Mouse (Mus musculus): ENCODE data around the gene Ckm.
A peak's percentile ranks its signal among the peaks of the same experiment; 100 is the strongest.

Gene Ckm

GRCm38 (mm10) chr7:19432475-19432874 lies 27.9 kb downstream of the Ckm start:
- ATAC-seq (ENCODE audit: low TSS enrichment): no peak

- ATAC-seq (ENCODE audit: low TSS enrichment): no peak
These were observed 31.7 kb downstream of the Ckm start for GRCm38 (mm10) chr7:19436276-19436675.

- ATAC-seq (ENCODE audit: low TSS enrichment): no peak
These were observed 32.5 kb downstream of the Ckm start for GRCm38 (mm10) chr7:19437048-19437447.

- ATAC-seq (ENCODE audit: low TSS enrichment): no peak
These were observed 37.0 kb downstream of the Ckm start for GRCm38 (mm10) chr7:19441448-19442091.

GRCm38 (mm10) chr7:19443344-19443743 lies 38.8 kb downstream of the Ckm start:
- peak; percentile 59; the same call in 1 of the 2 replicates for ATAC-seq (ENCODE audit: low TSS enrichment)

GRCm38 (mm10) chr7:19444801-19445200 lies 40.2 kb downstream of the Ckm start:
- ATAC-seq (ENCODE audit: low TSS enrichment): no peak

- peak; percentile 62 for ATAC-seq (ENCODE audit: low TSS enrichment)
These were observed 43.1 kb downstream of the Ckm start for GRCm38 (mm10) chr7:19447689-19448088.

GRCm38 (mm10) chr7:19449165-19449564 lies 44.6 kb downstream of the Ckm start:
- ATAC-seq (ENCODE audit: low TSS enrichment): no peak

GRCm38 (mm10) chr7:19455186-19455585 lies 50.6 kb downstream of the Ckm start:
- ATAC-seq (ENCODE audit: low TSS enrichment): no peak

- no peak for ATAC-seq (ENCODE audit: low TSS enrichment)
These were observed 51.4 kb downstream of the Ckm start for GRCm38 (mm10) chr7:19455819-19456495.

- no peak for ATAC-seq (ENCODE audit: low TSS enrichment)
These were observed 52.1 kb downstream of the Ckm start for GRCm38 (mm10) chr7:19456628-19457027.

- ATAC-seq (ENCODE audit: low TSS enrichment): peak; percentile 16; the same call in 1 of the 2 replicates
These were observed 53.0 kb downstream of the Ckm start for GRCm38 (mm10) chr7:19457414-19458071.

- no peak for ATAC-seq (ENCODE audit: low TSS enrichment)
These were observed 53.5 kb downstream of the Ckm start for GRCm38 (mm10) chr7:19458072-19458486.

GRCm38 (mm10) chr7:19458591-19459111 lies 54.1 kb downstream of the Ckm start, which contains the start of gene Mark4:
Gene Mark4, minus strand, starts transcription at chr7:19458821.
- ATAC-seq (ENCODE audit: low TSS enrichment): peak; percentile 66

- no peak for ATAC-seq (ENCODE audit: low TSS enrichment)
These were observed 54.7 kb downstream of the Ckm start for GRCm38 (mm10) chr7:19459144-19459870.

GRCm38 (mm10) chr7:19460500-19460899 lies 55.9 kb downstream of the Ckm start:
- no peak for ATAC-seq (ENCODE audit: low TSS enrichment)

GRCm38 (mm10) chr7:19461488-19461887 lies 56.9 kb downstream of the Ckm start:
- ATAC-seq (ENCODE audit: low TSS enrichment): no peak

- ATAC-seq (ENCODE audit: low TSS enrichment): no peak
These were observed 57.9 kb downstream of the Ckm start for GRCm38 (mm10) chr7:19462443-19462842.

GRCm38 (mm10) chr7:19462884-19463381 lies 58.4 kb downstream of the Ckm start, which contains the start of gene Exoc3l2:
Gene Exoc3l2, plus strand, starts transcription at chr7:19463331.
- ATAC-seq (ENCODE audit: low TSS enrichment): no peak

- no peak for ATAC-seq (ENCODE audit: low TSS enrichment)
These were observed 60.1 kb downstream of the Ckm start for GRCm38 (mm10) chr7:19464367-19465307.
